Mouse (Mus musculus) bone marrow, adult 2 months (tissue): ENCODE measurements around the gene Lmnb2.

Source experiments
- CTCF ChIP-seq: fragments of 200-500 bp; IDR thresholded peaks from 2 replicates; pipeline ENCODE4 v1.5.1; 2011; ENCODE audit warnings: low read length, control low read depth; ENCODE audit not compliant: control insufficient read depth, insufficient read depth
- POLR2A ChIP-seq: fragments of 200-500 bp; IDR thresholded peaks from 2 replicates; pipeline ENCODE4 v1.6.1; 2011; ENCODE audit warnings: low read depth, mild to moderate bottlenecking, control low read depth, low read length, borderline replicate concordance; ENCODE audit not compliant: control insufficient read depth

DNA sequence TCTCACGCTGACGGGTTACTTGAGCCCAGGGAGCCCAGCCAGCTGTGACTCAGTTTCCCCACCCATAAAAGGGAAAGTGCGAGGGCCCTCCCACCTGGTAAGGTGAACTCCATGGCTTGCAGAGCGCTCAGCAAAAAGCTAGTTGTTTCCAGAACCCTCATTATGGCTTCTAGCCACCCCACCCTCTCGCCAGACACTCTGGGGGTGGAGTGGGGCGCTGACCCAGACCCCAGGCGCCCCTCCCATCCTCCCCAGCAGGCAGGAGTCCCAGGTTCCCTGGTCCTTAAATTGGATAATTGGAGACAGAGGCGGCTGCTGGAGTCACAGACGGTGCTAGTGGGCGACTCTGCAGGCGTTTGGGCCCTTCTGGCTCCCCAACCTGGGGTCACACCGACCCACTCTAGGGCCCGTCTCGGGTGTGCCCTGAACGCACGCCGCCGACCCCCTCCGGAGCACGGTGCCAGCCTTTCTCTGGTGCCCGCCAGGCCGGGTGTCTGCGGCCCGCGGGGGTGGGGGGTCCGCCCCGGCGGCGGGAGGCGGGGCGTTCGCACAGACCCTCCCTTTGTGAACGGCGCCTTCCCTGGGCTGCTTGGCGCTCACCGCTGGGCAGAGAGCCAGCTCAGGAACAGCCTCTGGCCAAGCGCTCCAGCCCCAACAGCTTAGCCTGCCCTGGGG, 18.2 kb upstream of the Lmnb2 start:
- TF ChIP-seq CTCF = no peak
- TF ChIP-seq POLR2A = no peak
